Mouse (Mus musculus): ENCODE measurements around the gene Gm340. TPM values are rescaled to one million over a fixed set of nuclear protein-coding genes. Genes with fewer than 3 reads are reported as not detected.
A peak's percentile ranks its signal among the peaks of the same experiment; 100 is the strongest.

Gene Gm340
- polyA plus RNA-seq, 1 experiment from 2014 or later: 4.2 TPM

GRCm38 (mm10) chr19:41615606-41616224 is 33.5 kb downstream of the Gm340 start:
- no peak for DNase-seq
- H3K9ac ChIP-seq: no peak overlapping the region

GRCm38 (mm10) chr19:41616274-41616673 is 34.1 kb downstream of the Gm340 start:
- Histone ChIP-seq H3K4me1 (ENCODE audit: insufficient read depth) (0 out of 2 replicates have a peak, but pooled peaks cover 4% of the 10 kb centered on the region), H3K9me3 (ENCODE audit: low read depth, low read length) (no peaks in the 10 kb centered on the region), H3K27ac (ENCODE audit: low read depth) (no peak overlapping the region), H3K36me3 (ENCODE audit: insufficient read depth) (no peaks in the 10 kb centered on the region), H3K4me3 (ENCODE audit: low read depth, low read length) (no peak overlapping the region), H3K9ac (no peak overlapping the region; the same call in 1 of the 2 replicates), H3K4me2 (no peak overlapping the region), H3K27me3 (ENCODE audit: insufficient read depth, low read length) (no peaks in the 10 kb centered on the region)
- ATAC-seq (ENCODE audit: insufficient read depth) (no peak), DNase-seq (no peak)
- TF ChIP-seq CTCF (IDR thresholded peaks at IDR 0.05; ENCODE audit: low read depth): no peak
- WGBS: 77% methylated on average over 6 of the region's 6 CpGs

More at GRCm38 (mm10) chr19:41615606-41616224, 33.5 kb downstream of the Gm340 start:
- no peak for TF ChIP-seq CTCF (IDR thresholded peaks at IDR 0.05; ENCODE audit: low read depth)
- 54% methylated on average over 11 of the region's 11 CpGs for WGBS
- no peak overlapping the region for H3K4me2 ChIP-seq
- H3K4me3 ChIP-seq (ENCODE audit: low read depth, low read length): no peak overlapping the region
- no peaks in the 10 kb centered on the region for H3K27me3 ChIP-seq (ENCODE audit: insufficient read depth, low read length)
- no peaks in the 10 kb centered on the region for H3K9me3 ChIP-seq (ENCODE audit: low read depth, low read length)
- no peak overlapping the region for H3K27ac ChIP-seq (ENCODE audit: low read depth)
- H3K36me3 ChIP-seq (ENCODE audit: insufficient read depth): no peaks in the 10 kb centered on the region
- 0 out of 2 replicates have a peak, but pooled peaks cover 4% of the 10 kb centered on the region for H3K4me1 ChIP-seq (ENCODE audit: insufficient read depth)
- ATAC-seq (ENCODE audit: insufficient read depth): no peak

GRCm38 (mm10) chr19:41617102-41617501 is 34.9 kb downstream of the Gm340 start:
- no peak for ATAC-seq (ENCODE audit: insufficient read depth)

GRCm38 (mm10) chr19:41618153-41618657 is 36.0 kb downstream of the Gm340 start:
- WGBS: 39% methylated on average over 6 of the region's 6 CpGs
- Histone ChIP-seq H3K4me3 (ENCODE audit: low read depth, low read length) (no peak overlapping the region), H3K27ac (ENCODE audit: low read depth) (no peak overlapping the region), H3K27me3 (ENCODE audit: insufficient read depth, low read length) (no peaks in the 10 kb centered on the region), H3K9ac (no peak overlapping the region), H3K4me2 (no peak overlapping the region), H3K4me1 (ENCODE audit: insufficient read depth) (0 out of 2 replicates have a peak, but pooled peaks cover 4% of the 10 kb centered on the region), H3K9me3 (ENCODE audit: low read depth, low read length) (no peaks in the 10 kb centered on the region), H3K36me3 (ENCODE audit: insufficient read depth) (no peaks in the 10 kb centered on the region)
- no peak for TF ChIP-seq CTCF (IDR thresholded peaks at IDR 0.05; ENCODE audit: low read depth)
- DNase-seq: peak; percentile 33
- 0 out of 2 replicates have a peak, but pooled peaks have one; percentile 31 for ATAC-seq (ENCODE audit: insufficient read depth)

More at GRCm38 (mm10) chr19:41617102-41617501, 34.9 kb downstream of the Gm340 start:
- Histone ChIP-seq H3K27me3 (ENCODE audit: insufficient read depth, low read length) (no peaks in the 10 kb centered on the region), H3K9ac (no peak overlapping the region), H3K36me3 (ENCODE audit: insufficient read depth) (no peaks in the 10 kb centered on the region), H3K4me1 (ENCODE audit: insufficient read depth) (0 out of 2 replicates have a peak, but pooled peaks cover 4% of the 10 kb centered on the region), H3K9me3 (ENCODE audit: low read depth, low read length) (no peaks in the 10 kb centered on the region), H3K4me3 (ENCODE audit: low read depth, low read length) (no peak overlapping the region), H3K27ac (ENCODE audit: low read depth) (no peak overlapping the region), H3K4me2 (no peak overlapping the region)
- no peak for DNase-seq
- WGBS: 74% methylated on average over 13 of the region's 13 CpGs
- TF ChIP-seq CTCF (IDR thresholded peaks at IDR 0.05; ENCODE audit: low read depth): no peak

GRCm38 (mm10) chr19:41618771-41619385 is 36.7 kb downstream of the Gm340 start:
- ATAC-seq (ENCODE audit: insufficient read depth): no peak
- no peaks in the 10 kb centered on the region for H3K9me3 ChIP-seq (ENCODE audit: low read depth, low read length)
- DNase-seq: no peak

GRCm38 (mm10) chr19:41620366-41621092 is 38.4 kb downstream of the Gm340 start:
- Histone ChIP-seq H3K27me3 (ENCODE audit: insufficient read depth, low read length) (no peaks in the 10 kb centered on the region), H3K36me3 (ENCODE audit: insufficient read depth) (no peaks in the 10 kb centered on the region), H3K4me1 (ENCODE audit: insufficient read depth) (0 out of 2 replicates have a peak, but pooled peaks cover 4% of the 10 kb centered on the region), H3K27ac (ENCODE audit: low read depth) (no peak overlapping the region), H3K9ac (no peak overlapping the region), H3K4me3 (ENCODE audit: low read depth, low read length) (no peak overlapping the region), H3K4me2 (no peak overlapping the region), H3K9me3 (ENCODE audit: low read depth, low read length) (no peaks in the 10 kb centered on the region)
- ATAC-seq (ENCODE audit: insufficient read depth) (no peak), DNase-seq (no peak)
- no peak for TF ChIP-seq CTCF (IDR thresholded peaks at IDR 0.05; ENCODE audit: low read depth)
- WGBS: 74% methylated on average over 14 of the region's 14 CpGs

More at GRCm38 (mm10) chr19:41618771-41619385, 36.7 kb downstream of the Gm340 start:
- H3K27ac ChIP-seq (ENCODE audit: low read depth): no peak overlapping the region
- no peak overlapping the region for H3K4me2 ChIP-seq
- no peak overlapping the region for H3K9ac ChIP-seq
- no peak for TF ChIP-seq CTCF (IDR thresholded peaks at IDR 0.05; ENCODE audit: low read depth)
- no peak overlapping the region for H3K4me3 ChIP-seq (ENCODE audit: low read depth, low read length)
- no peaks in the 10 kb centered on the region for H3K27me3 ChIP-seq (ENCODE audit: insufficient read depth, low read length)
- WGBS: 65% methylated on average over 19 of the region's 19 CpGs
- 0 out of 2 replicates have a peak, but pooled peaks cover 4% of the 10 kb centered on the region for H3K4me1 ChIP-seq (ENCODE audit: insufficient read depth)
- H3K36me3 ChIP-seq (ENCODE audit: insufficient read depth): no peaks in the 10 kb centered on the region

Measured in lung, embryonic 14.5 days (tissue).